Mouse (Mus musculus) bone marrow macrophage, adult 2 months (primary cell): ENCODE measurements around the gene Mxra8. TPM values are rescaled to one million over a fixed set of nuclear protein-coding genes. Genes with fewer than 3 reads are reported as not detected.

ENCODE experiments used
- H3K27ac ChIP-seq: 2 replicates; pipeline ENCODE4 v1.5.1; 2012; ENCODE audit warnings: low read depth, low read length; ENCODE audit not compliant: insufficient read depth
- H3K4me1 ChIP-seq: 2 replicates; pipeline ENCODE4 v1.6.1; 2012; ENCODE audit warnings: low read length; ENCODE audit not compliant: control insufficient read depth, insufficient read depth
- H3K4me3 ChIP-seq: 2 replicates; pipeline ENCODE4 v1.5.1; 2012; ENCODE audit warnings: mild to moderate bottlenecking, low read length, moderate library complexity; ENCODE audit not compliant: insufficient read depth
- CTCF ChIP-seq: IDR thresholded peaks from 2 replicates; pipeline ENCODE4 v1.5.1; 2012; ENCODE audit warnings: low read depth, mild to moderate bottlenecking, low read length, moderate library complexity
- POLR2A ChIP-seq: IDR thresholded peaks from 2 replicates; pipeline ENCODE4 v1.6.1; 2012; ENCODE audit warnings: mild to moderate bottlenecking, low read depth, low read length, borderline replicate concordance
- polyA plus RNA-seq: library from polyadenylated mRNA; stranded (reverse); fragments of >200 nt; gene quantifications from 2 replicates; pipeline ENCODE4 v1.2.4, GENCODE M21; 2012; ENCODE audit not compliant: missing spikeins, insufficient read depth, insufficient read length

Gene Mxra8
- polyA plus RNA-seq, 1 experiment, result 1.2 TPM

- TF ChIP-seq CTCF, result no peak
- TF ChIP-seq POLR2A, result no peak
- H3K4me1 ChIP-seq, result peaks cover 14% of the 10 kb centered on the region
These were observed 17.4 kb downstream of the Mxra8 start for GRCm38 (mm10) chr4:155856881-155857280.

DNA sequence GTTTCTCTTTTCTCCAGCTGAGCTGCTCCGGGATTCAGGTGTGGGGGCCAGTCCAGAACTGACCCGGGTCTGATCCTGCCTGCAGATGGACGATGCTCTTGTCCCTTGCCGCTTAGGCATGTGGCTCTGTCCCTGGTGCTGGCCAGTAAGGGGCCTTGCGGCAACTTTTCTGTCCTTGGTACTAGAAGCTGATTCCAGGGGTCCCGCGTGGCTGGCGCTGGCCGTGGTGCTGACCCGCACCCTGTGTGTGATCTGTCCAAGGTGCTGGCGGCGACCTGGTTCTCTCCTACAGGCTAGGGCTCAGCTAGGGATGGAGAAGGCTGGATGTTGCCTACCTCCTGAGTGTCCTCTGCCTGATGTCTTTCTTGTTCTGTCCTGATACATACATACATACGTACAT, 19.8 kb downstream of the Mxra8 start:
- TF ChIP-seq POLR2A, result no peak
- no peak for TF ChIP-seq CTCF
- Histone ChIP-seq H3K4me1 (no peaks in the 10 kb centered on the region), H3K27ac (no peak overlapping the region), H3K4me3 (no peak overlapping the region)

More at GRCm38 (mm10) chr4:155856881-155857280, 17.4 kb downstream of the Mxra8 start:
- Histone ChIP-seq H3K4me3 (no peak overlapping the region), H3K27ac (no peak overlapping the region)

GRCm38 (mm10) chr4:155861787-155862186, 22.3 kb downstream of the Mxra8 start:
- Histone ChIP-seq H3K4me3 (no peak overlapping the region), H3K4me1 (no peaks in the 10 kb centered on the region), H3K27ac (no peak overlapping the region)
- TF ChIP-seq POLR2A (no peak), CTCF (no peak)

- peaks cover under 1% of the 10 kb centered on the region for H3K4me1 ChIP-seq
- TF ChIP-seq POLR2A (no peak), CTCF (no peak)
- H3K4me3 ChIP-seq, result no peak within 1 kb of the TSS
- no peak within 1 kb of the TSS for H3K27ac ChIP-seq
These were observed 23.5 kb downstream of the Mxra8 start, which contains the start of gene Tas1r3 for GRCm38 (mm10) chr4:155863001-155863400. TSS of gene Tas1r3 (minus strand) at chr4:155863362.

GRCm38 (mm10) chr4:155868614-155869298, 29.3 kb downstream of the Mxra8 start:
- TF ChIP-seq POLR2A (no peak), CTCF (no peak)
- Histone ChIP-seq H3K4me1 (peaks cover 6% of the 10 kb centered on the region), H3K4me3 (peak overlapping the region; percentile 96), H3K27ac (0 out of 2 replicates have a peak overlapping the region, but pooled peaks have one; percentile 3)

- Histone ChIP-seq H3K4me3 (peak within 1 kb of the TSS; percentile 96), H3K27ac (0 out of 2 replicates have a peak within 1 kb of the TSS, but pooled peaks have one; percentile 3), H3K4me1 (peaks cover 6% of the 10 kb centered on the region)
- TF ChIP-seq CTCF (no peak), POLR2A (no peak)
These were observed 30.0 kb downstream of the Mxra8 start, which contains the start of the genes Cptp and Ints11 for GRCm38 (mm10) chr4:155869317-155870033. TSS of gene Cptp (minus strand) at chr4:155869440. TSS of gene Ints11 (plus strand) at chr4:155869546.

GRCm38 (mm10) chr4:155871404-155871803, 31.9 kb downstream of the Mxra8 start:
- TF ChIP-seq CTCF (no peak), POLR2A (no peak)
- peaks cover 6% of the 10 kb centered on the region for H3K4me1 ChIP-seq
- H3K27ac ChIP-seq, result no peak overlapping the region
- no peak overlapping the region for H3K4me3 ChIP-seq

- Histone ChIP-seq H3K27ac (no peak overlapping the region), H3K4me3 (no peak overlapping the region), H3K4me1 (no peaks in the 10 kb centered on the region)
- TF ChIP-seq CTCF (no peak), POLR2A (no peak)
These were observed 44.1 kb downstream of the Mxra8 start for GRCm38 (mm10) chr4:155883587-155883986.

- no peak overlapping the region for H3K4me3 ChIP-seq
- H3K27ac ChIP-seq, result no peak overlapping the region
- no peaks in the 10 kb centered on the region for H3K4me1 ChIP-seq
- no peak for TF ChIP-seq POLR2A
- no peak for TF ChIP-seq CTCF
These were observed 46.9 kb downstream of the Mxra8 start for GRCm38 (mm10) chr4:155886330-155886729.

GRCm38 (mm10) chr4:155887674-155888073, 48.2 kb downstream of the Mxra8 start:
- Histone ChIP-seq H3K4me1 (no peaks in the 10 kb centered on the region), H3K27ac (no peak overlapping the region), H3K4me3 (no peak overlapping the region)
- no peak for TF ChIP-seq CTCF
- TF ChIP-seq POLR2A, result no peak
